ENCODE assay signal across 20 mouse cellular contexts in genomic region chr14:46247491-46248484, GRCm38 (mm10).
A peak's percentile ranks its signal among the peaks of the same experiment; 100 is the strongest.
DNase-seq lines count a peak whose midpoint lies in the region; ATAC-seq and TF ChIP-seq lines count a peak whose summit lies in the region.
"Had no signal": no experiment of that assay in that cellular context is flagged by ENCODE, and none has a peak within 500 bp of the region (broad histone marks: within the 10 kb centered on the region; RNA-seq: fewer than 3 reads in every experiment).

No protein-coding gene starts in this region.

- H3K9me3 ChIP-seq in embryonic facial prominence, embryonic 11.5 days (replicated peaks; ENCODE audit: control insufficient read depth, low read length) = no peaks in the 10 kb centered on the region
- H3K9me3 ChIP-seq in embryonic facial prominence, embryonic 10.5 days = no peaks in the 10 kb centered on the region
- no peaks in the 10 kb centered on the region for H3K9me3 ChIP-seq in lung, embryonic 15.5 days
- H3K9me3 ChIP-seq in stomach, embryonic 14.5 days (ENCODE audit: control insufficient read depth, low read depth, low read length) = no peaks in the 10 kb centered on the region
- no peaks in the 10 kb centered on the region for H3K9me3 ChIP-seq in stomach, postnatal 0 days (ENCODE audit: control insufficient read depth, low read length)
- H3K9me3 ChIP-seq in kidney, embryonic 14.5 days (ENCODE audit: control insufficient read depth, low read length) = no peaks in the 10 kb centered on the region
- H3K9me3 ChIP-seq: forebrain, embryonic 15.5 days; heart, embryonic 13.5 days; limb, embryonic 12.5 days; midbrain, embryonic 13.5 days had no signal

- H3K4me2 ChIP-seq in embryonic facial prominence, embryonic 11.5 days (ENCODE audit: low read depth, low read length) = no peak overlapping the region
- H3K4me2 ChIP-seq in lung, embryonic 15.5 days = no peak overlapping the region
- no peak overlapping the region for H3K4me2 ChIP-seq in stomach, embryonic 14.5 days (replicated peaks; ENCODE audit: low read depth, low read length)
- no peak overlapping the region for H3K4me2 ChIP-seq in stomach, postnatal 0 days (replicated peaks; ENCODE audit: low read depth)
- H3K4me2 ChIP-seq in kidney, embryonic 14.5 days (replicated peaks; ENCODE audit: low read depth, low read length) = no peak overlapping the region
- H3K4me2 ChIP-seq: forebrain, embryonic 15.5 days; heart, embryonic 13.5 days; hindbrain, embryonic 14.5 days; limb, embryonic 12.5 days; midbrain, embryonic 13.5 days had no signal

- WGBS in embryonic facial prominence, embryonic 11.5 days = 44% methylated on average over 16 of the region's 16 CpGs
- 62% methylated on average over 16 of the region's 16 CpGs for WGBS in embryonic facial prominence, embryonic 10.5 days
- WGBS in lung, embryonic 15.5 days = 65% methylated on average over 16 of the region's 16 CpGs
- 75% methylated on average over 16 of the region's 16 CpGs for WGBS in stomach, embryonic 14.5 days
- WGBS in stomach, postnatal 0 days = 56% methylated on average over 16 of the region's 16 CpGs
- WGBS in kidney, embryonic 14.5 days = 72% methylated on average over 16 of the region's 16 CpGs

- no peak overlapping the region for H3K4me3 ChIP-seq in embryonic facial prominence, embryonic 11.5 days (ENCODE audit: low read depth, low read length)
- no peak overlapping the region for H3K4me3 ChIP-seq in embryonic facial prominence, embryonic 10.5 days
- no peak overlapping the region for H3K4me3 ChIP-seq in lung, embryonic 15.5 days
- no peak overlapping the region for H3K4me3 ChIP-seq in stomach, embryonic 14.5 days (ENCODE audit: low read depth, low read length)
- no peak overlapping the region for H3K4me3 ChIP-seq in stomach, postnatal 0 days (ENCODE audit: low read depth, low read length)
- no peak overlapping the region for H3K4me3 ChIP-seq in kidney, embryonic 14.5 days (ENCODE audit: low read length)
- H3K4me3 ChIP-seq: forebrain, embryonic 15.5 days; heart, embryonic 13.5 days; limb, embryonic 12.5 days; midbrain, embryonic 13.5 days had no signal

- TF ChIP-seq CTCF in stomach, postnatal 0 days (IDR thresholded peaks at IDR 0.05; ENCODE audit: low read depth) = no peak

- TF ChIP-seq EP300 in stomach, postnatal 0 days (optimal IDR thresholded peaks at IDR 0.05) = no peak

- DNase-seq in embryonic facial prominence, embryonic 11.5 days (ENCODE audit: low spot score) = peak; percentile 66
- DNase-seq in embryonic facial prominence, embryonic 10.5 days (ENCODE audit: low spot score) = no peak
- no peak for DNase-seq in lung, adult 18-20 months
- no peak for DNase-seq in stomach, postnatal 0 days (ENCODE audit: low spot score)
- DNase-seq: adrenal gland, postnatal 14 days; cerebellum, adult 11-12 months; cerebellum, postnatal 14 days; heart, postnatal 36 days; thymus, postnatal 14 days had no signal

- no peaks in the 10 kb centered on the region for H3K36me3 ChIP-seq in embryonic facial prominence, embryonic 11.5 days (replicated peaks; ENCODE audit: control insufficient read depth, insufficient read depth, low read depth, low read length)
- no peaks in the 10 kb centered on the region for H3K36me3 ChIP-seq in embryonic facial prominence, embryonic 10.5 days (replicated peaks)
- no peaks in the 10 kb centered on the region for H3K36me3 ChIP-seq in lung, embryonic 15.5 days
- H3K36me3 ChIP-seq in stomach, embryonic 14.5 days (ENCODE audit: control insufficient read depth, insufficient read depth, low read length) = no peaks in the 10 kb centered on the region
- H3K36me3 ChIP-seq in stomach, postnatal 0 days (ENCODE audit: control insufficient read depth, insufficient read depth, low read length) = no peaks in the 10 kb centered on the region
- no peaks in the 10 kb centered on the region for H3K36me3 ChIP-seq in kidney, embryonic 14.5 days (ENCODE audit: control insufficient read depth, insufficient read depth, low read length)
- H3K36me3 ChIP-seq: forebrain, embryonic 15.5 days; heart, embryonic 13.5 days; limb, embryonic 12.5 days; midbrain, embryonic 13.5 days had no signal

- H3K27ac ChIP-seq in embryonic facial prominence, embryonic 11.5 days (replicated peaks; ENCODE audit: low read depth, low read length) = no peak overlapping the region
- H3K27ac ChIP-seq in embryonic facial prominence, embryonic 10.5 days (replicated peaks) = no peak overlapping the region
- H3K27ac ChIP-seq in lung, embryonic 15.5 days = peak overlapping the region; percentile 1; the same call in 1 of the 2 replicates
- peak overlapping the region; percentile 27; the same call in 1 of the 2 replicates for H3K27ac ChIP-seq in stomach, embryonic 14.5 days (ENCODE audit: low read length)
- H3K27ac ChIP-seq in stomach, postnatal 0 days (replicated peaks) = no peak overlapping the region
- no peak overlapping the region for H3K27ac ChIP-seq in kidney, embryonic 14.5 days (ENCODE audit: low read depth, low read length)
- H3K27ac ChIP-seq: forebrain, embryonic 15.5 days; heart, embryonic 13.5 days; hindbrain, embryonic 14.5 days; limb, embryonic 12.5 days; liver, embryonic 14.5 days; midbrain, embryonic 13.5 days had no signal

- no peak for ATAC-seq in embryonic facial prominence, embryonic 11.5 days (replicated peaks; ENCODE audit: insufficient number of reproducible peaks, low FRiP score, low TSS enrichment, low read depth)
- 0 out of 2 replicates have a peak, but pooled peaks have one; percentile 31 for ATAC-seq in lung, embryonic 15.5 days (ENCODE audit: borderline replicate concordance, extremely low read depth, low FRiP score, low TSS enrichment)
- ATAC-seq in stomach, embryonic 14.5 days (ENCODE audit: insufficient number of reproducible peaks, insufficient read depth, low FRiP score, low read depth) = no peak
- ATAC-seq in stomach, postnatal 0 days (ENCODE audit: low FRiP score, low TSS enrichment) = no peak
- no peak for ATAC-seq in kidney, embryonic 14.5 days (ENCODE audit: low FRiP score, low TSS enrichment)
- ATAC-seq: activated CD4-positive, CD25-positive, alpha-beta regulatory T cell, adult 4 months; CD4-positive, CD25-positive, alpha-beta regulatory T cell, adult 4 months; forebrain, embryonic 15.5 days; midbrain, embryonic 13.5 days had no signal

- no peaks in the 10 kb centered on the region for H3K4me1 ChIP-seq in embryonic facial prominence, embryonic 11.5 days (ENCODE audit: control insufficient read depth, insufficient read depth, low read length)
- H3K4me1 ChIP-seq in embryonic facial prominence, embryonic 10.5 days = peaks cover 12% of the 10 kb centered on the region
- peaks cover 4% of the 10 kb centered on the region; the same call in 1 of the 2 replicates for H3K4me1 ChIP-seq in lung, embryonic 15.5 days
- 0 out of 2 replicates have a peak, but pooled peaks cover 3% of the 10 kb centered on the region for H3K4me1 ChIP-seq in stomach, embryonic 14.5 days (ENCODE audit: control insufficient read depth, insufficient read depth, low read length)
- no peaks in the 10 kb centered on the region for H3K4me1 ChIP-seq in stomach, postnatal 0 days (replicated peaks; ENCODE audit: control insufficient read depth, insufficient read depth)
- no peaks in the 10 kb centered on the region for H3K4me1 ChIP-seq in kidney, embryonic 14.5 days (ENCODE audit: control insufficient read depth, insufficient read depth, low read length)
- H3K4me1 ChIP-seq: forebrain, embryonic 15.5 days; heart, embryonic 13.5 days; midbrain, embryonic 13.5 days had no signal

- no peaks in the 10 kb centered on the region for H3K27me3 ChIP-seq in embryonic facial prominence, embryonic 11.5 days (ENCODE audit: control insufficient read depth, insufficient read depth, low read length)
- H3K27me3 ChIP-seq in embryonic facial prominence, embryonic 10.5 days (replicated peaks; ENCODE audit: low read depth, poor library complexity, severe bottlenecking) = no peaks in the 10 kb centered on the region
- H3K27me3 ChIP-seq in lung, embryonic 15.5 days = no peaks in the 10 kb centered on the region
- no peaks in the 10 kb centered on the region for H3K27me3 ChIP-seq in stomach, embryonic 14.5 days (ENCODE audit: control insufficient read depth, insufficient read depth, low read length)
- H3K27me3 ChIP-seq in stomach, postnatal 0 days (ENCODE audit: control insufficient read depth, insufficient read depth, low read length) = no peaks in the 10 kb centered on the region
- no peaks in the 10 kb centered on the region for H3K27me3 ChIP-seq in kidney, embryonic 14.5 days (ENCODE audit: control insufficient read depth, insufficient read depth, low read length)
- H3K27me3 ChIP-seq: forebrain, embryonic 15.5 days; heart, embryonic 13.5 days; limb, embryonic 12.5 days; midbrain, embryonic 13.5 days had no signal

- no peak overlapping the region for H3K9ac ChIP-seq in embryonic facial prominence, embryonic 11.5 days (replicated peaks; ENCODE audit: low read length)
- H3K9ac ChIP-seq in lung, embryonic 15.5 days = no peak overlapping the region
- H3K9ac ChIP-seq in stomach, embryonic 14.5 days (replicated peaks; ENCODE audit: low read depth, low read length) = no peak overlapping the region
- no peak overlapping the region for H3K9ac ChIP-seq in stomach, postnatal 0 days (ENCODE audit: low read length)
- H3K9ac ChIP-seq in kidney, embryonic 14.5 days (ENCODE audit: low read depth, low read length) = no peak overlapping the region
- H3K9ac ChIP-seq: forebrain, embryonic 15.5 days; heart, embryonic 13.5 days; hindbrain, embryonic 14.5 days; limb, embryonic 12.5 days; liver, embryonic 14.5 days; midbrain, embryonic 13.5 days had no signal

Comparison
In these comparisons a context has a peak if more than half of its experiments do, and no peak if none do; other contexts are left out.
1. H3K27ac ChIP-seq: peak in lung, embryonic 15.5 days (single experiment) and stomach, embryonic 14.5 days (single experiment); none in embryonic facial prominence, embryonic 11.5 days (single experiment), embryonic facial prominence, embryonic 10.5 days (single experiment), stomach, postnatal 0 days (single experiment) and kidney, embryonic 14.5 days (single experiment).